Mouse (Mus musculus) limb, embryonic 13.5 days (tissue): ENCODE measurements around the gene Sdk2. TPM values are rescaled to one million over a fixed set of nuclear protein-coding genes. Genes with fewer than 3 reads are reported as not detected.
A peak's percentile ranks its signal among the peaks of the same experiment; 100 is the strongest.

Source experiments
- ATAC-seq: fragments of 200-750 bp; cut with Nextera tagmentation; 2 replicates; pipeline ENCODE4 v1.8.0; 2017; ENCODE audit warnings: low read depth, moderate number of reproducible peaks, moderate TSS enrichment; ENCODE audit not compliant: low FRiP score
- H3K27ac ChIP-seq: fragments of 300-500 bp; sonication (generic); 2 replicates; pipeline ENCODE4 v1.5.1; 2015; ENCODE audit warnings: inconsistent platforms, mild to moderate bottlenecking, moderate library complexity
- H3K27me3 ChIP-seq: fragments of 300-500 bp; sonication (generic); 2 replicates; pipeline ENCODE4 v1.6.1; 2015; ENCODE audit warnings: mild to moderate bottlenecking, inconsistent platforms
- H3K36me3 ChIP-seq: fragments of 300-500 bp; sonication (generic); 2 replicates; pipeline ENCODE4 v1.6.1; 2015; ENCODE audit warnings: inconsistent platforms, mild to moderate bottlenecking, moderate library complexity
- H3K4me1 ChIP-seq: fragments of 300-500 bp; sonication (generic); 2 replicates; pipeline ENCODE4 v1.6.1; 2015; ENCODE audit warnings: inconsistent platforms
- H3K4me2 ChIP-seq: fragments of 300-500 bp; sonication (generic); replicated peaks from 2 replicates; pipeline ENCODE4 v1.6.1; 2015; ENCODE audit warnings: inconsistent platforms, mild to moderate bottlenecking, moderate library complexity
- H3K4me3 ChIP-seq: fragments of 300-500 bp; sonication (generic); 2 replicates; pipeline ENCODE4 v1.5.1; 2015; ENCODE audit warnings: moderate library complexity, mild to moderate bottlenecking, inconsistent platforms
- H3K9ac ChIP-seq: fragments of 300-500 bp; sonication (generic); 2 replicates; pipeline ENCODE4 v1.6.1; 2015; ENCODE audit warnings: mild to moderate bottlenecking, inconsistent platforms
- H3K9me3 ChIP-seq: fragments of 300-500 bp; sonication (generic); 2 replicates; pipeline ENCODE4 v1.6.1; 2016; ENCODE audit warnings: inconsistent platforms
- WGBS: fragments of 180-500 bp; shearing (Covaris S2); methylation state at CpG from one replicate; pipeline ENCODE4 v1.1.7; 2015; 5-methylcytosine and 5-hydroxymethylcytosine counted together
- polyA plus RNA-seq: library from polyadenylated mRNA; unstranded; fragments of >200 nt; fragmentation: Nextera tagmentation; extraction: Ambion mirVana; gene quantifications from 2 replicates; pipeline ENCODE4 v1.2.1, GENCODE M21; 2015

Gene Sdk2
- polyA plus RNA-seq, 1 experiment from 2014 or later, result 5.8 TPM

DNA sequence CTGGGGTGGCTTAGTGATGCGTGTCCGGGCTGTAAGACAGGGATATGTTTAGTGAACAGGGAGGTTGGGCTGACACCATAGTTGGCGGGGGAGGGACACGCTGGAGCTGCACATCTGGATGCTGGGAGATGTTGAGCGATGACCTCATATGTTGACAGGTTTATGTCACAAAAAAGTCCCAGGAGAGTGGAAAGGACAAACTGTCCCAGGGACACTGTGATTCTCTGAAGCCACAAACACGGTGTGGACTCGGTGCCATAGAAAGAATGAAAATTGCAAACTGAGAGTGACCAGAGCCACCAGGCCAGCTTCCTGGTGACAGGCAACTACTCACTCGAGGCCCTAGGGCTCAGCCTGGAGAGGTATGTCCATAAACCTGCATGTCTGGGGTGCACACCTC lies 199.8 kb downstream of the Sdk2 start:
- H3K4me2 ChIP-seq, result no peak overlapping the region
- peaks cover 4% of the 10 kb centered on the region for H3K27me3 ChIP-seq
- H3K4me1 ChIP-seq, result 0 out of 2 replicates have a peak, but pooled peaks cover 4% of the 10 kb centered on the region
- WGBS, result 85% methylated on average over 8 of the region's 8 CpGs
- H3K4me3 ChIP-seq, result no peak overlapping the region
- H3K36me3 ChIP-seq, result peaks cover 12% of the 10 kb centered on the region
- H3K9ac ChIP-seq, result no peak overlapping the region
- no peaks in the 10 kb centered on the region for H3K9me3 ChIP-seq
- no peak overlapping the region for H3K27ac ChIP-seq
- no peak for ATAC-seq

GRCm38 (mm10) chr11:113865627-113866026 lies 201.2 kb downstream of the Sdk2 start:
- no peak overlapping the region for H3K27ac ChIP-seq
- no peak overlapping the region for H3K9ac ChIP-seq
- H3K4me1 ChIP-seq, result 0 out of 2 replicates have a peak, but pooled peaks cover 4% of the 10 kb centered on the region
- peak; percentile 55; the same call in 1 of the 2 replicates for ATAC-seq
- no peak overlapping the region for H3K4me3 ChIP-seq
- peaks cover 9% of the 10 kb centered on the region for H3K36me3 ChIP-seq
- H3K27me3 ChIP-seq, result no peaks in the 10 kb centered on the region
- WGBS, result 37% methylated on average over 8 of the region's 8 CpGs
- no peak overlapping the region for H3K4me2 ChIP-seq
- no peaks in the 10 kb centered on the region for H3K9me3 ChIP-seq

DNA sequence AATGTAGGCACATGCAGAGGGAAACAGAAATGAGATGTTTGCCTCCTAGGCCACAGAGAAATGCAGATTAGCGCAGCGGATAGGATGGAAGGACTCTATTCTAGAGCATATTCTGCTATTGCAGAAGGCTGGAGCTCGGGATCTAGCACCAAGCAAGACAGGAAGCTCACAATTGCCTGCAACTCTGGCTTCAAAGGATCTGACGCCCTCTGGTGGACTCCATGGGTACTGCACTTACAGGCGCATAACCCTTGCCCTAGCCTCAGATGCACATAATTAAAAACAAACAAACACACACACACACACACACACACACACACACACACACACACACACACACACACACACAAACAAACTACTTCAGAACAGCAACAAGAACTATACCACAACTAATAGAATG lies 203.4 kb downstream of the Sdk2 start:
- Histone ChIP-seq H3K4me2 (no peak overlapping the region), H3K27me3 (no peaks in the 10 kb centered on the region), H3K27ac (no peak overlapping the region), H3K36me3 (peaks cover 14% of the 10 kb centered on the region), H3K4me1 (0 out of 2 replicates have a peak, but pooled peaks cover 4% of the 10 kb centered on the region), H3K9ac (no peak overlapping the region), H3K4me3 (no peak overlapping the region), H3K9me3 (no peaks in the 10 kb centered on the region)
- WGBS, result 79% methylated on average over 5 of the region's 5 CpGs
- no peak for ATAC-seq

- H3K9me3 ChIP-seq, result no peaks in the 10 kb centered on the region
- H3K36me3 ChIP-seq, result peaks cover 30% of the 10 kb centered on the region
- no peak overlapping the region for H3K4me3 ChIP-seq
- H3K4me2 ChIP-seq, result no peak overlapping the region
- no peak for ATAC-seq
- H3K4me1 ChIP-seq, result no peaks in the 10 kb centered on the region
- H3K27me3 ChIP-seq, result 0 out of 2 replicates have a peak, but pooled peaks cover under 1% of the 10 kb centered on the region
- H3K9ac ChIP-seq, result no peak overlapping the region
- H3K27ac ChIP-seq, result no peak overlapping the region
- 82% methylated on average over 13 of the region's 13 CpGs for WGBS
These were observed 211.2 kb downstream of the Sdk2 start for GRCm38 (mm10) chr11:113855661-113856060.

DNA sequence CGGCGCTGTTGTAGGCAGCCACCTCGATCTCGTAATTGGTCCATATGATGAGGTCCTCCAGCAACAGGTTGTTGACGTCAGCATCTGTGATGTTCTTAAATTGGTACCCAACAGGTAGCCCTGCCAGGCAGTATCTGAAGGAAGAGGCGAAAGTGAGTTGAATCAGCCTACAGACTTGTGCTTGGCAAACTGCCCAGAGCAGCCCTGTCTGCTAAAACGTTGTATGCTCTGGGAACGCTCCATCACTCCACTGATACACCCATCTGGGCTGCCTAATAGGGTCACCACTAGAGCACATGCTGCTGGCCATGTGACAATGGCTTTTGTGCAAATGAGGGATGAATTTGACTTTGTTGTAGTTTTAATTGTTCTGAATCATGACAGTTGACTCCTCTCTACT lies 215.1 kb downstream of the Sdk2 start:
- ATAC-seq, result no peak
- 74% methylated on average over 8 of the region's 8 CpGs for WGBS

GRCm38 (mm10) chr11:113849322-113849721 lies 217.5 kb downstream of the Sdk2 start:
- H3K4me2 ChIP-seq, result no peak overlapping the region
- no peak overlapping the region for H3K9ac ChIP-seq
- 0 out of 2 replicates have a peak, but pooled peaks cover 4% of the 10 kb centered on the region for H3K27me3 ChIP-seq
- peaks cover 20% of the 10 kb centered on the region for H3K4me1 ChIP-seq
- no peak overlapping the region for H3K27ac ChIP-seq
- H3K36me3 ChIP-seq, result peaks cover 10% of the 10 kb centered on the region
- WGBS, result 36% methylated on average over 7 of the region's 7 CpGs
- no peaks in the 10 kb centered on the region for H3K9me3 ChIP-seq
- peak; percentile 58; the same call in 1 of the 2 replicates for ATAC-seq
- H3K4me3 ChIP-seq, result no peak overlapping the region

More for the DNA sequence above, 215.1 kb downstream of the Sdk2 start:
- Histone ChIP-seq H3K36me3 (peaks cover 18% of the 10 kb centered on the region), H3K27me3 (0 out of 2 replicates have a peak, but pooled peaks cover 4% of the 10 kb centered on the region), H3K9me3 (no peaks in the 10 kb centered on the region), H3K4me3 (no peak overlapping the region), H3K9ac (no peak overlapping the region), H3K4me1 (peaks cover 20% of the 10 kb centered on the region), H3K4me2 (no peak overlapping the region), H3K27ac (no peak overlapping the region)

GRCm38 (mm10) chr11:113843920-113844319 lies 222.9 kb downstream of the Sdk2 start:
- Histone ChIP-seq H3K4me1 (peaks cover 10% of the 10 kb centered on the region), H3K27ac (no peak overlapping the region), H3K4me2 (no peak overlapping the region), H3K36me3 (peaks cover 13% of the 10 kb centered on the region), H3K4me3 (no peak overlapping the region), H3K9me3 (no peaks in the 10 kb centered on the region), H3K9ac (no peak overlapping the region), H3K27me3 (no peaks in the 10 kb centered on the region)
- no peak for ATAC-seq
- 67% methylated on average over 6 of the region's 6 CpGs for WGBS

- peaks cover 2% of the 10 kb centered on the region; the same call in 1 of the 2 replicates for H3K4me1 ChIP-seq
- H3K36me3 ChIP-seq, result peaks cover 17% of the 10 kb centered on the region
- H3K27me3 ChIP-seq, result no peaks in the 10 kb centered on the region
- no peak overlapping the region for H3K27ac ChIP-seq
- H3K4me3 ChIP-seq, result no peak overlapping the region
- ATAC-seq, result no peak
- H3K9ac ChIP-seq, result no peak overlapping the region
- no peak overlapping the region for H3K4me2 ChIP-seq
- WGBS, result 91% methylated on average over 11 of the region's 11 CpGs
- H3K9me3 ChIP-seq, result no peaks in the 10 kb centered on the region
These were observed 224.0 kb downstream of the Sdk2 start for GRCm38 (mm10) chr11:113842879-113843278.

DNA sequence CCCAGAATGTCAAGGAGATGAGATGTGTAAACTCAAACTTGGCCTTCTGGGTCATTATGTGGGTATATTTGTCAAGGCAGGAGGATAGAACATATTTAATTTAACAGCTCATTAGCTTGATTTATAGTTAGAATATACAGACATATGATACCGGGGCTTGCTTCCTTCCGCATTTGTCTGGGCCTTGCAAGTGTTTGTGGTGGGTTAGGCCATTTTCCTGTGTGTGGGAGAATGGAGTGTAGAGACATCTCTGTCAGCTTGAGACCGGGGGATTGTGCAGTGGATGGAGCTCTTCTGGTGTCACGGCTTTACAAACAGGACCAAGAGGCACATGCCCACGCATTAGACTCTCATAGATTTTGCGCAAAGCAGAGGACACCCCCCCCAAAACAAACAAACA lies 235.2 kb downstream of the Sdk2 start:
- H3K9ac ChIP-seq, result no peak overlapping the region
- no peaks in the 10 kb centered on the region for H3K9me3 ChIP-seq
- peaks cover 26% of the 10 kb centered on the region for H3K36me3 ChIP-seq
- no peak overlapping the region for H3K27ac ChIP-seq
- no peak for ATAC-seq
- whole genome bisulfite sequencing, result 87% methylated on average over 6 of the region's 6 CpGs
- H3K4me1 ChIP-seq, result no peaks in the 10 kb centered on the region
- no peak overlapping the region for H3K4me3 ChIP-seq
- peaks cover 12% of the 10 kb centered on the region for H3K27me3 ChIP-seq
- H3K4me2 ChIP-seq, result no peak overlapping the region

- no peak for ATAC-seq
- H3K4me3 ChIP-seq, result no peak overlapping the region
- H3K27ac ChIP-seq, result no peak overlapping the region
- peaks cover 12% of the 10 kb centered on the region for H3K27me3 ChIP-seq
- no peaks in the 10 kb centered on the region for H3K9me3 ChIP-seq
- H3K9ac ChIP-seq, result no peak overlapping the region
- peaks cover 26% of the 10 kb centered on the region for H3K36me3 ChIP-seq
- H3K4me1 ChIP-seq, result no peaks in the 10 kb centered on the region
- no peak overlapping the region for H3K4me2 ChIP-seq
- 34% methylated on average over 23 of the region's 24 CpGs for WGBS
These were observed 238.7 kb downstream of the Sdk2 start for GRCm38 (mm10) chr11:113828081-113828554.

- Histone ChIP-seq H3K36me3 (peaks cover 11% of the 10 kb centered on the region), H3K4me2 (no peak overlapping the region), H3K4me1 (no peaks in the 10 kb centered on the region), H3K9ac (no peak overlapping the region), H3K27me3 (0 out of 2 replicates have a peak, but pooled peaks cover 4% of the 10 kb centered on the region), H3K4me3 (no peak overlapping the region), H3K9me3 (no peaks in the 10 kb centered on the region), H3K27ac (no peak overlapping the region)
- 85% methylated on average over 10 of the region's 10 CpGs for WGBS
- no peak for ATAC-seq
These were observed 246.8 kb downstream of the Sdk2 start for GRCm38 (mm10) chr11:113820005-113820404.

DNA sequence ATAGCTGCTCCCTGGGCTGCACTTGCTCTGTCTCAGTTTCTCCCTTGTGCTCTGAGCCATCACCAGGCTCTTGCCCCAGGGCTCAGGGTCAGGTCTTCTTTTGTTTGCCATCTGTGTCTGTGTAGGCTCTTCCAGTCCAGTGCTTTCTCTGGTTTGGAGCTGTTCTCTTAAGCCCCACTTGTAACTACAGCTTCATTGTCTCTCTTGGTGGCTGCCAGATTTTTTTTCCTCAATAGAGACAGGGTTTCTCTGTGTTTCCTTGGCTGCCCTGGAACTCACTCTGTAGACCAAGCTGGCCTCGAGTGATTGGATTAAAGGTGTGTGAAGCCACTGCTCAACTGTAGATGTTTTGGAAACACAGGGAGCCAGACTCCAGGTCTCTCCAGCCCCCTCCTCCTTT lies 247.8 kb downstream of the Sdk2 start:
- no peak for ATAC-seq
- H3K27me3 ChIP-seq, result 0 out of 2 replicates have a peak, but pooled peaks cover 4% of the 10 kb centered on the region
- 43% methylated on average over 1 of the region's 1 CpGs for WGBS
- H3K4me3 ChIP-seq, result no peak overlapping the region
- H3K4me2 ChIP-seq, result no peak overlapping the region
- H3K27ac ChIP-seq, result no peak overlapping the region
- H3K9ac ChIP-seq, result no peak overlapping the region
- H3K4me1 ChIP-seq, result no peaks in the 10 kb centered on the region
- no peaks in the 10 kb centered on the region for H3K9me3 ChIP-seq
- H3K36me3 ChIP-seq, result peaks cover 7% of the 10 kb centered on the region

GRCm38 (mm10) chr11:113816971-113817548 lies 249.8 kb downstream of the Sdk2 start:
- peaks cover 7% of the 10 kb centered on the region for H3K36me3 ChIP-seq
- ATAC-seq, result no peak
- H3K4me2 ChIP-seq, result no peak overlapping the region
- no peaks in the 10 kb centered on the region for H3K4me1 ChIP-seq
- H3K4me3 ChIP-seq, result no peak overlapping the region
- no peak overlapping the region for H3K9ac ChIP-seq
- WGBS, result 78% methylated on average over 12 of the region's 12 CpGs
- H3K9me3 ChIP-seq, result no peaks in the 10 kb centered on the region
- H3K27me3 ChIP-seq, result 0 out of 2 replicates have a peak, but pooled peaks cover 4% of the 10 kb centered on the region
- no peak overlapping the region for H3K27ac ChIP-seq
